Mouse (Mus musculus) CH12.LX (cell line): ENCODE measurements at regions not wholly inside any gene's neighbourhood (a gene's known extent, or its start where the extent isn't known, plus 50 kb on each side); places are given as distances from the start of the nearest gene placed in this dataset.

Experiments used
- DNase-seq: peaks from one replicate; pipeline ENCODE4 v3.0.0-alpha.2; 2013; ENCODE audit errors: extremely low read depth
- H3K27ac ChIP-seq: 2 replicates; pipeline ENCODE4 v1.5.1; 2012; ENCODE audit warnings: low read depth, mild to moderate bottlenecking, control low read depth, moderate library complexity; ENCODE audit not compliant: insufficient read depth
- H3K27me3 ChIP-seq: replicated peaks from 2 replicates; pipeline ENCODE3; 2012; ENCODE audit warnings: inconsistent platforms
- H3K36me3 ChIP-seq, 2 experiments: replicated peaks in 1 of 2; 2 replicates each; pipeline versions ENCODE3 to v1.6.1; 2012; ENCODE audit warnings: inconsistent platforms in 1 of 2, low read length in 1 of 2, mild to moderate bottlenecking in 1 of 2, mixed read lengths in 1 of 2, moderate library complexity in 1 of 2; ENCODE audit not compliant: control insufficient read depth in 1 of 2, insufficient read depth in 1 of 2
- H3K4me1 ChIP-seq, 2 experiments: 2 replicates each; pipeline ENCODE4 v1.6.1; 2012; ENCODE audit warnings: inconsistent platforms in 1 of 2, moderate library complexity in 1 of 2; ENCODE audit not compliant: insufficient read depth in 2 of 2, control insufficient read depth in 1 of 2
- H3K4me2 ChIP-seq: 2 replicates; pipeline ENCODE4 v1.6.1; 2012; ENCODE audit warnings: low read depth, mild to moderate bottlenecking, control low read depth; ENCODE audit not compliant: poor library complexity, insufficient read depth, severe bottlenecking
- H3K4me3 ChIP-seq, 3 experiments: fragments of 150-350 bp in 1 of 3; sonication (generic) in 1 of 3; replicated peaks in 1 of 3; 2 replicates each; pipeline versions ENCODE3 to v1.5.1; 2011 to 2012; ENCODE audit warnings: low read depth in 2 of 3, low read length in 2 of 3, mild to moderate bottlenecking in 2 of 3, moderate library complexity in 2 of 3, control low read depth in 1 of 3, improper control_type of control experiment in 1 of 3, inconsistent platforms in 1 of 3, mixed read lengths in 1 of 3; ENCODE audit not compliant: poor library complexity in 1 of 3
- H3K79me2 ChIP-seq: replicated peaks from 2 replicates; pipeline ENCODE4 v1.6.1; 2012; ENCODE audit warnings: mild to moderate bottlenecking, moderate library complexity; ENCODE audit not compliant: control insufficient read depth, poor library complexity, insufficient read depth, severe bottlenecking; ENCODE audit errors: extremely low read depth
- H3K9ac ChIP-seq: 2 replicates; pipeline ENCODE4 v1.6.1; 2012; ENCODE audit warnings: low read depth, mild to moderate bottlenecking, control low read depth, moderate library complexity; ENCODE audit not compliant: insufficient read depth
- H3K9me3 ChIP-seq: replicated peaks from 2 replicates; pipeline ENCODE3; 2012; ENCODE audit warnings: low read length, inconsistent platforms, mixed read lengths
- CTCF ChIP-seq, 2 experiments: IDR thresholded peaks in 1 of 2; conservative IDR thresholded peaks in 1 of 2; 2 replicates each; pipeline ENCODE4 v1.5.1; 2011 to 2012; ENCODE audit warnings: low read depth in 2 of 2, low read length in 2 of 2, improper control_type of control experiment in 1 of 2, inconsistent platforms in 1 of 2, mild to moderate bottlenecking in 1 of 2, moderate library complexity in 1 of 2
- ELF1 ChIP-seq: IDR thresholded peaks from 2 replicates; pipeline ENCODE4 v1.6.1; 2014; ENCODE audit warnings: low read depth, mild to moderate bottlenecking, inconsistent platforms, low read length, improper control_type of control experiment
- ETS1 ChIP-seq: conservative IDR thresholded peaks from 2 replicates; pipeline ENCODE4 v1.6.1; 2012; ENCODE audit warnings: low read depth, mild to moderate bottlenecking, inconsistent platforms, low read length, improper control_type of control experiment, moderate library complexity
- GABPA ChIP-seq: IDR thresholded peaks from 2 replicates; pipeline ENCODE4 v1.6.1; 2012; ENCODE audit warnings: low read depth, low read length, improper control_type of control experiment, inconsistent platforms; ENCODE audit not compliant: insufficient replicate concordance
- JUND ChIP-seq: conservative IDR thresholded peaks from 2 replicates; pipeline ENCODE4 v1.6.1; 2011; ENCODE audit warnings: low read depth, low read length, improper control_type of control experiment
- KAT2A ChIP-seq: IDR thresholded peaks from 2 replicates; pipeline ENCODE4 v1.6.1; 2012; ENCODE audit warnings: low read length, improper control_type of control experiment, inconsistent platforms; ENCODE audit not compliant: insufficient replicate concordance
- MAFK ChIP-seq: IDR thresholded peaks from 2 replicates; pipeline ENCODE4 v1.6.1; 2011; ENCODE audit warnings: low read length, improper control_type of control experiment; ENCODE audit not compliant: insufficient replicate concordance
- MEF2A ChIP-seq: IDR thresholded peaks from 2 replicates; pipeline ENCODE4 v1.6.1; 2014; ENCODE audit warnings: low read depth, mild to moderate bottlenecking, inconsistent platforms, low read length, improper control_type of control experiment, borderline replicate concordance
- MYC ChIP-seq: IDR thresholded peaks from 2 replicates; pipeline ENCODE4 v1.6.1; 2011; ENCODE audit warnings: low read depth, mild to moderate bottlenecking, improper control_type of control experiment, low read length
- NELFE ChIP-seq: IDR thresholded peaks from 2 replicates; pipeline ENCODE4 v1.6.1; 2011; ENCODE audit warnings: low read depth, low read length, improper control_type of control experiment
- PAX5 ChIP-seq: IDR thresholded peaks from 2 replicates; pipeline ENCODE4 v1.6.1; 2012; ENCODE audit warnings: low read length, inconsistent platforms, mixed read lengths
- POLR2A ChIP-seq: IDR thresholded peaks from 2 replicates; pipeline ENCODE4 v1.6.1; 2011; ENCODE audit warnings: low read depth, mild to moderate bottlenecking, improper control_type of control experiment, low read length
- RAD21 ChIP-seq: IDR thresholded peaks from 2 replicates; pipeline ENCODE4 v1.6.1; 2011; ENCODE audit warnings: low read depth, mild to moderate bottlenecking, low read length, improper control_type of control experiment, moderate library complexity
- UBTF ChIP-seq: IDR thresholded peaks from 2 replicates; pipeline ENCODE4 v1.6.1; 2012; ENCODE audit warnings: low read depth, mild to moderate bottlenecking, inconsistent platforms, low read length, improper control_type of control experiment, moderate library complexity
- USF1 ChIP-seq: IDR thresholded peaks from 2 replicates; pipeline ENCODE4 v1.6.1; 2014; ENCODE audit warnings: low read depth, mild to moderate bottlenecking, inconsistent platforms, low read length, improper control_type of control experiment
- USF2 ChIP-seq: conservative IDR thresholded peaks from 2 replicates; pipeline ENCODE4 v1.6.1; 2011; ENCODE audit warnings: low read depth, low read length, improper control_type of control experiment
- ZC3H11A ChIP-seq: IDR thresholded peaks from 2 replicates; pipeline ENCODE4 v1.6.1; 2012; ENCODE audit warnings: low read depth, mild to moderate bottlenecking, inconsistent platforms, low read length, improper control_type of control experiment
- ZMIZ1 ChIP-seq: IDR thresholded peaks from 2 replicates; pipeline ENCODE4 v1.6.1; 2012; ENCODE audit warnings: low read depth, mild to moderate bottlenecking, inconsistent platforms, low read length, improper control_type of control experiment
- ZNF384 ChIP-seq: IDR thresholded peaks from 2 replicates; pipeline ENCODE4 v1.6.1; 2012; ENCODE audit warnings: low read depth, low read length, improper control_type of control experiment, inconsistent platforms
- dilution Hi-C: fragments of 300-500 bp; cut with MboI; formaldehyde crosslinking; loops from 2 replicates; pipeline ENCODE4 v1.14.3; 2020; ENCODE audit warnings: low sequenced_read_pairs; ENCODE audit not compliant: extremely low pct_unique_long_range_greater_than_20kb, extremely low pct_ligation_motif_present
- in situ Hi-C: fragments of 300-500 bp; cut with MboI; formaldehyde crosslinking; loops from 3 replicates; pipeline ENCODE4 v1.14.3; 2019; ENCODE audit warnings: low sequenced_read_pairs, low pct_ligation_motif_present, low pct_unique_long_range_greater_than_20kb, mixed read lengths

DNA sequence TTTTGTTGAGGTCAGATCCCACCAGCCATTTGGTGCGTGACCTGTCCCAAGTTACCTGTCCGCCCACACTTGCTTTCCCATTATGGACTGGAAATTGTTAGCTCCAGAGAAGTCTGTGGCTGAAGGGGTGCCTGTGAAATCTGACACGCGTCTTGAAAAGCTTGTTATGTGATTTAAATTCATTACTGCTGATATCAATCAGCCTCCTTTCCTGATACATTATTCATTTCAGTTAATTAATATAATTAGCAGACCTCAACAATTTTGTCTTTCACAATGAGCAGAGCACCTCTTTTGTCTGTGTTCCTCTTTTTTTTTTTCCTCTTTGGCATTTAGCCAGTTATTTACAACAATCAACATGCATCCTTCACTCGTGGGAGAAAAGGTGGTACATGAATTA is 58.6 kb upstream of the Grip1 start:
- no peaks in the 10 kb centered on the region for H3K36me3 ChIP-seq
- H3K4me3 ChIP-seq = no peak overlapping the region
- TF ChIP-seq POLR2A = no peak
- no peak for TF ChIP-seq ELF1
- no peak for TF ChIP-seq CTCF (conservative IDR thresholded peaks at IDR 0.05 in 1 of 2, IDR thresholded peaks at IDR 0.05 in 1 of 2; ENCODE audit: low read depth in 2 of 2, low read length in 2 of 2)
- TF ChIP-seq UBTF = no peak
- no peak for TF ChIP-seq GABPA
- no peak for TF ChIP-seq ZC3H11A
- no peak for TF ChIP-seq KAT2A
- TF ChIP-seq USF1 = no peak
- no peak for TF ChIP-seq MYC
- no peak for TF ChIP-seq RAD21
- TF ChIP-seq NELFE = no peak
- no peak for TF ChIP-seq PAX5
- no peak for TF ChIP-seq MAFK
- TF ChIP-seq USF2 = no peak
- TF ChIP-seq ZNF384 = no peak
- TF ChIP-seq ETS1 = no peak
- H3K4me2 ChIP-seq = no peak overlapping the region
- no peaks in the 10 kb centered on the region for H3K27me3 ChIP-seq
- no peak for DNase-seq
- no peaks in the 10 kb centered on the region for H3K4me1 ChIP-seq
- dilution Hi-C loops = no loop called here
- H3K9ac ChIP-seq = no peak overlapping the region
- in situ Hi-C loops = no loop called here
- H3K79me2 ChIP-seq = no peaks in the 10 kb centered on the region
- H3K27ac ChIP-seq = no peak overlapping the region
- no peaks in the 10 kb centered on the region for H3K9me3 ChIP-seq

DNA sequence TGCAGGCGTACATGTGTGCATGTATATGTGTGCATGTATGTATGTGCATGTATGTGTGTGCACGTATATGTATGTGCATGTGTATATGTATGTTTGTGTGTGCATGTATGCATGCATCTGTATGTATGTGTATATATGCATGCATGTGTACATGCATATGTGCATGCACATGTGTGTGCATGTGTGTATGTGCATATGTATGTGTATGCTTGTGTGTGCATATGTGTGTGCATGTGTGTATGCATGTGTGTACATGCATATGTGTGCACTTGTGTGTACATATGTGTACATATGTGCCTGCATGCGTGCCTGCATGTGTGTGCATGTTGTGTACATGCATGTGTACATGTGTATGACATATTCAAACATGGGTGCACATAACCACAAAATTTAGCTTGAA is 65.7 kb upstream of the Grip1 start:
- Histone ChIP-seq H3K36me3 (no peaks in the 10 kb centered on the region), H3K9ac (no peak overlapping the region), H3K4me2 (no peak overlapping the region), H3K4me1 (no peaks in the 10 kb centered on the region; a peak in 1 of 4 replicates), H3K9me3 (no peaks in the 10 kb centered on the region), H3K4me3 (no peak overlapping the region), H3K27ac (no peak overlapping the region), H3K79me2 (no peaks in the 10 kb centered on the region), H3K27me3 (no peaks in the 10 kb centered on the region)
- dilution Hi-C loops (no loop called here), in situ Hi-C loops (no loop called here)
- no peak for DNase-seq
- no peak for TF ChIP-seq ZMIZ1
- TF ChIP-seq GABPA = no peak
- no peak for TF ChIP-seq MEF2A
- no peak for TF ChIP-seq JUND
- TF ChIP-seq USF2 = no peak
- TF ChIP-seq MYC = no peak
- no peak for TF ChIP-seq KAT2A
- no peak for TF ChIP-seq ZNF384
